Mouse (Mus musculus): ENCODE results near the gene Atg9b.

Gene Atg9b

DNA sequence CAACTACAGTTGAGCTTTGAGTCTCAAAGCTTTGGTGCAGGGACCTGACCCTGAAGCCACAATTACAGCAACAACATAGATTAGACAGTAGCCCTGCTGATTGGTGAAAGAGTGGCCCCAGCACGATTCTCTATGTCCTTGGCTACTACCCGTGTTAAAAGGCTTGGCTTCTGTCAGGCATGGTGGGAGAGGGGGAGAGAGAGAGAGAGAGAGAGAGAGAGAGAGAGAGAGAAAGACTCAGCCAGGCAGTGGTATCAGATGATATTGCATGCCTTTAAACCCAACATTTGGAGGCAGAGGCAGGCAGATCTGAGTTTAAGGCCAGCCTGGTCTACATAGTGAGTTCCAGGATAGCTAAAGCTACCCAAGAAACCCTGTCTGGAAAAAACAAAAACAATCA is 10.0 kb downstream of the Atg9b start:
- DNase-seq (ENCODE audit: low read depth, low spot score): no peak

GRCm38 (mm10) chr5:24381486-24381885 is 10.5 kb downstream of the Atg9b start:
- DNase-seq (ENCODE audit: low read depth, low spot score): no peak

GRCm38 (mm10) chr5:24380499-24380898 is 11.4 kb downstream of the Atg9b start:
- DNase-seq (ENCODE audit: low read depth, low spot score): no peak

- DNase-seq (ENCODE audit: low read depth, low spot score): no peak
These were observed 12.4 kb downstream of the Atg9b start for GRCm38 (mm10) chr5:24379501-24379900.

DNA sequence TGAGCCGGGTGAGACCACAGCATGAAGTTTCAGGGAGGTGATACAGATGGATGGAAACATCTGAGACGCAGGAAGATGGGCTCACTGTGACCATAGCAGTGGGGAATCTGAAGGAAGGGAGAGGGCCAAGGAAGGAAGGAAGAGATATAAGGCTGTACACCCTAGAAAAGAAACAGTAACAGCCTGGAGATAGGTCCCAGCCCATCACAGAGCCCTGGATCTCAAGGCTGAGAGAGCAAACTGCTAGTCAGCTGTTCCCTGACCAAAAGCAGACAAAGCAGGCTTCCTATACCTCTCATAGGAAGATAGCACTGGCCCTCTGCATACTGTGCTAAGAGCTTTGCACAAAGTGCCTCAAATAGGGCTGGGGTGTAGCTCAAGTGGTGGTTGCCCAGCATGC is 13.2 kb downstream of the Atg9b start:
- DNase-seq (ENCODE audit: low read depth, low spot score): no peak

- DNase-seq (ENCODE audit: low read depth, low spot score): no peak
These were observed 17.1 kb downstream of the Atg9b start for GRCm38 (mm10) chr5:24374666-24375328.

- DNase-seq (ENCODE audit: low read depth, low spot score): no peak
These were observed 17.7 kb downstream of the Atg9b start for GRCm38 (mm10) chr5:24374216-24374615.

DNA sequence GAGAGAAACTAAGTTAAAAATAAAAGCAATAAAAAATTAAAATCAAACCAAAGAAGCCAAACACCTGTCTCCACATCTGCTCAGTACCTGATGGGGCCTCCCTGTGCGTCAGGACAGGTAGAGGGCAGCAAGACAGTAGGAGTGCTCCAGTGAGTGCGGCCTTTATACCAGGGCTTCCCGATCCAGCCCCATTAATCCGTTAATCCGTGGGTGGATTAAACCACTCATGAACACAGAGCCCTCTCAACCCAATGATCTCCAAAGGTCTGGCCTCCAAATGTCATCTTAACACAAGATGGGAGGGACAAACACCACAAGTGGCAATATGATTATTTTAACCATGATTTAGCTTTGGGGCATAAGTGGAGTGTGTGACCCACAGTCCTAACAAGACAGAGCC is 18.1 kb downstream of the Atg9b start:
- DNase-seq (ENCODE audit: low read depth, low spot score): no peak

GRCm38 (mm10) chr5:24369767-24370166 is 22.2 kb downstream of the Atg9b start:
- no peak for DNase-seq (ENCODE audit: low read depth, low spot score)

DNA sequence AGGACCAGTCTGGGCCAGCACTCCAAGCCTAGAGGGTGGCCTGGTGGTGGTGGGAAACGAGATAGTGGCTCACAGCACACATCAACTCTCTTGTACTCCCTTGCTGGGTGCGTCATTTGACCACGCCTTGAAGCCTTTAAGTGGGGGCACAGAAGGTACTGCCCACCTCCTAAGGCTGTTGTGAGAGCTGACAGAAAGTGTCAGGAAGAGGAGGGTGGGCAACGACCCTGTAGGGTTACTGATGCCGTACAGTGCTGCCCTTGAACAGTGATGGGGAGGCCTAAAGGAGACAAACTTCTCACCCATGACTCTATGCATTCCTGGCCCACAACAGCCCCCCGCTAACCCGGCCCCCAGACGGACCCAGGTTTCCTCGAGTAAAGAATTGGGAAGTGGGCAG is 25.5 kb downstream of the Atg9b start:
- DNase-seq (ENCODE audit: low read depth, low spot score): no peak

- no peak for DNase-seq (ENCODE audit: low read depth, low spot score)
These were observed 26.4 kb downstream of the Atg9b start for GRCm38 (mm10) chr5:24365528-24365927.

DNA sequence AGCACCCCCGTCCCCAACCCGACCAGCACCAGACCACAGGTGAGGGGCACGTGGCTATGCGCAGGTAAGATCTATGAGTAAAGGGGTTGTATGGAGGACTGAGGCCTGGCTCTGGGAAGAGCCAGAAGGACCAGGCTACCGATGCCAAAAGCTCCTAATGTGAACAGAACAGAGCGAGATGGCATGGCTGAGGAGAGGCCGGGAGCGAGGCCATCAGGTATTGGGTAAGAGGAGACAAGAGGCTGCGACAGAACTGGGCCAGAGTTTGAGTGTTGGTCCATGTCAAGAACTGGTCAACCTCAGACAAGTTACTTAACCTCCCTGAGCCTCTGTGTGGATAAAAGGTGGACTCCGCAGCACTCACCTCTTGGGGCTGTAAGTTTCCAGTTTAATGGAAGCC is 27.0 kb downstream of the Atg9b start:
- DNase-seq (ENCODE audit: low read depth, low spot score): no peak

DNA sequence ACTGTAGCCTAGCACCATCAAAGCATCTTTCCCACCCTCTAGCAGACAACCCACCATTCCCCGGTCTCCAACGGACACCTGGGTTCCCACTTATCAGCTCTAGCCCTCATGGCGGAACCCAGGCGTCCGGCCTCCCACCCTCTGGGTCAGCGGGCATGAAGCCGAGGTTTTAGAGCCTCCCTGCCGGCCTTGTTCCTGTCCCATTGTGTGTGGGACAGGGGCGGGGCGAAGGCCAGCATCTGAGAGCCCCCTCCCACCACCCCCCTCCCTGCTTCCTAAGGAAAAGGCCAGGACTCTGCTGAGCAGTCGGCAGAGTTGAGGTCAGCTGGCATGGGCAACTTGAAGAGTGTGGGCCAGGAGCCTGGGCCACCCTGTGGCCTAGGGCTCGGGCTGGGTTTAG is 27.4 kb downstream of the Atg9b start, which contains the start of gene Nos3:
Nos3 (plus strand) TSS at position 303 of the 400 bp plus-strand sequence.
- DNase-seq (ENCODE audit: low read depth, low spot score): no peak

- DNase-seq (ENCODE audit: low read depth, low spot score): no peak
These were observed 27.9 kb downstream of the Atg9b start for GRCm38 (mm10) chr5:24364061-24364460.

GRCm38 (mm10) chr5:24363467-24363866 is 28.5 kb downstream of the Atg9b start:
- DNase-seq (ENCODE audit: low read depth, low spot score): no peak

DNA sequence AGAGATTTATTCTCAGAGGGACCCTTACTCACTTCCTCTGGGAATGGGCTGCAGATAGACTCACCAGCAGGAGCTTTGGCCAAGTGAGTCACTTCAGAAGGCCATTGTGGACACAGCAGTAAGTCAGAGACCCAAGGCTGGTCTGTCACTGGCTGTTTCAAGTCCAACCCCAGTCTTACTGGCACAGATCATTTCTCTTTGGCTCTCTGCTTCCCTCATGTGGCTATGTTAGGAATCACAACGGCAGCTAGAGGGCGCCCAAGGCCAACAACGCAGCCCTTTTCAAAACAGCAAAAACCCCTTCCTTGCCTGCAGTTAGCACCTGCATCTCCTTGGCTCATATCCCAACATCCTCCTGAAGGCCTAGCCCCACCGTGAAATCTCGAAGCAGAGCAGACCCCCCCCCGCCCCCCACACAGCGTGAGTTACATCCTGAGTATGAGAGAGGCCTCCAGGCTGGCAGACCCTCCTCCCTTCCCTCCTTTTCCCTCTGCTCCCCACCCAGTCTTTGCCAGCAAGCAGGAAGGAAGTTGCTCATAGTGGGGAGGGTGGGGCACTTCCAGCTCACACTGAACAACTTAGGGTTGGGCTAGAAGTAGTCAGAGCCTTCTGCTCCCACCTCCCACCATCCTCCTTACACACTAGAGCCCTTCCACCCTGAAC is 31.0 kb downstream of the Atg9b start:
- no peak for DNase-seq (ENCODE audit: low read depth, low spot score)

DNA sequence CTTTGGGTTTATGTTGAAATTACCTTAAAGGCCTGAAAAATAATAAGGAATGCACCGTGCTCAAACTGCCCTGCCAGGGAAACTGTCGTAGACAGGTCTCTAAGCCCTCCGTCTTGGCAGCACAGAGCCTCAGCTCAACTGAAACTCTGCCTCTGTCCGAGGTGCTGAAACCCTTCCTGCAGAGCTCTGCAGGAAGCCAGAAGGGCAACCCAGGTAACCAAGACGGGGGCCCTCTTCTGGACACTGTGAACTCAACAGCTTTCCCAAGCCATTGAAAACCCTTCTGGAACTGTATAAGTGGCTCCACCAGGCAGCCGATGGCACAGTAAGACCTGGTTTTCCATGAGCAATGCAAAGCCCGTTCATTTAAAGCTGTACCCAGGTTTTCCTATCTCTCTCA is 34.5 kb downstream of the Atg9b start:
- no peak for DNase-seq (ENCODE audit: low read depth, low spot score)

DNA sequence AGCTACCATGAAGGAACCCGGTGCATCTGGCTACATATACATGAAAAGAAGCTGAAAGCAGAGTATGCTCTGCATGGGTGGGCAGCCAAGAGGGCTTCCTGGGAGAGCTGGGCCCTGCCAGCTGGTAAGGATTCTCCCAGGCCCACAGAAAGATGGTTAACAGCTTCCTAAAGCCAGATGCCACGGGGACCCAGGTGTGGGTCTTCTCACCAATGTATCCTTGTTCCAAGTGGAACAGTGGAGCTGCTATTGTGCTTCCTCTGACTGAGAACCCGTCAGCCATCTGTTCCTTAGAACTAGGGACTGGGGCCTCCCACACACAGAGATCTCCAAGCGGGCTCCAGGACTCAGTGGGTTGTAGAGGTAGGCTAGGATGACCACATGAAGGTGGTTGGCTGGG is 35.2 kb downstream of the Atg9b start:
- DNase-seq (ENCODE audit: low read depth, low spot score): no peak

- DNase-seq (ENCODE audit: low read depth, low spot score): no peak
These were observed 38.6 kb downstream of the Atg9b start for GRCm38 (mm10) chr5:24353327-24353726.

DNA sequence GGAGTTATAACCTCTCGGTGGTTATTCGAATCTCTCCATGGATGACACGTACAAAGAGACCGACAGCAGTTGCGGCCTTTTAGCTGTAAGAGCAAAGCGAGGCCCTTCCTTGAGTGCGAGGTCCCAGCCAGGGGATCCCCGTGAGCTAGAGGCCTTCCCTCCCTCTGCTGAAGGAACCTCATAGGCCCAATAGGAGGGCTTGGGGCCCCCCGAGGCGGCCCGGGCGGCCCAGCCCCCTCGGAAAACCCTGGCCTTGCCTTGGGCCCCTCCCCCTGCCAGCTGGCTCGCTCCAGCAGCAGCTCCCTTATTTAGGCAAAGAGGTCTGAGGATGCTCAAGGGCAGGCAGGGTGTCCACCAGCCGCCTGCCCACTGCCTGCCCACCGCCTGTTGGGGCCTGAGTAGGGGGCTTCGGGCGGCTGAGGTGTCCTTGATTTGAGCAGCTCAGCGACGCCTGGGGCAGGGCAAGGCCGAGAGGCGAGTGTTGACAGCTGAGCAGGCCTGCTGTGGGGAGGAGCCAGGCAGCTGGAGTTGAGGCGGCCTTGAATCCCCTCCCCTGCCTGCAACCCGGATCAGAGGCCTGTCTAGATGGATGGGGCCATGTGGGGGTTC is 39.6 kb downstream of the Atg9b start:
- DNase-seq (ENCODE audit: low read depth, low spot score): no peak

GRCm38 (mm10) chr5:24351701-24352171 is 40.2 kb downstream of the Atg9b start:
- DNase-seq (ENCODE audit: low read depth, low spot score): peak; percentile 77

DNA sequence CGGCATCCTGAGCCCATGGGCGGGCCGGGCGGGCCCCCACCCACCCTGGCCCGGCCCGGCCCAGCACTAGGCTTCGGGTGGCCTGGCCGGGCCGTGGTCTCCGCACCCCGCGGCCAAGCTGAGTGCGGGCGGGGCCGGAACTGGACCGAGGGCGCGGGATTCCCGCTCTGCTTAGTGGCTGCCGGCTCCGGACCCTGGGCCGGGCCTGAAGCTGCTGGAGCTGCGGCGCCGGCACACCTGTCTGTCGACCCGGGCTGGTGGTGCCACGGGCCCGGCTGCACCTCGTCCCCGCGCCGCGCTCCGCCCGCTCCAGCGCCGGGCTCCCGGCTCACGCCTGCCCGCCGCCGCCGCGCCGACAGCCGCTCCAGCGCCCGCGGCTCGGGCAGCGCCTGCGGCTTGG is 40.7 kb downstream of the Atg9b start, which contains the start of gene Kcnh2:
Kcnh2 (minus strand) TSS at position 327 of the 400 bp plus-strand sequence.
- no peak for DNase-seq (ENCODE audit: low read depth, low spot score)

Data from telencephalon, adult 2 months (tissue).